Mouse (Mus musculus) kidney, adult 8-10 months (tissue): ENCODE results near the gene Taar7b.

Source experiments
- DNase-seq, 2 experiments: peaks; one replicate each; pipeline ENCODE4 v3.0.0; 2022

The Taar7b gene

GRCm38 (mm10) chr10:23999639-24000038, at the start of gene Taar7b:
Taar7b (plus strand) TSS chr10:23999939.
- DNase-seq = no peak

- no peak for DNase-seq
Measured at GRCm38 (mm10) chr10:23951714-23952113, 48.0 kb upstream of the Taar7b start.

- DNase-seq = peak; percentile 56 to 62
Measured at GRCm38 (mm10) chr10:23959071-23959470, 40.7 kb upstream of the Taar7b start.

- no peak for DNase-seq
Measured at GRCm38 (mm10) chr10:23960444-23960915, 39.3 kb upstream of the Taar7b start, which contains the start of gene Taar4. Taar4 (plus strand) TSS chr10:23960494.

GRCm38 (mm10) chr10:23963444-23963843, 36.3 kb upstream of the Taar7b start:
- no peak for DNase-seq

- DNase-seq = no peak
Measured at GRCm38 (mm10) chr10:23964921-23965610, 34.7 kb upstream of the Taar7b start.

GRCm38 (mm10) chr10:23970656-23971165, 29.0 kb upstream of the Taar7b start, which contains the start of gene Taar5:
Taar5 (plus strand) TSS chr10:23970706.
- DNase-seq = no peak

- no peak for DNase-seq
Measured at GRCm38 (mm10) chr10:23971256-23971655, 28.5 kb upstream of the Taar7b start.

- no peak for DNase-seq
Measured at GRCm38 (mm10) chr10:23977958-23978357, 21.8 kb upstream of the Taar7b start.

GRCm38 (mm10) chr10:23978901-23979705, 20.6 kb upstream of the Taar7b start:
- DNase-seq = peak; percentile 75 to 78

GRCm38 (mm10) chr10:23985546-23985945, 14.2 kb upstream of the Taar7b start, which contains the start of gene Taar6:
Taar6 (minus strand) TSS chr10:23985646.
- DNase-seq = no peak

GRCm38 (mm10) chr10:23986419-23986818, 13.3 kb upstream of the Taar7b start:
- DNase-seq = no peak

GRCm38 (mm10) chr10:23993381-23993780, 6.4 kb upstream of the Taar7b start, which contains the start of gene Taar7a:
Taar7a (minus strand) TSS chr10:23993481.
- no peak for DNase-seq

GRCm38 (mm10) chr10:24006442-24006841, 6.7 kb downstream of the Taar7b start:
- no peak for DNase-seq

GRCm38 (mm10) chr10:24007034-24007433, 7.3 kb downstream of the Taar7b start:
- DNase-seq = no peak

GRCm38 (mm10) chr10:24008143-24008542, 8.4 kb downstream of the Taar7b start:
- DNase-seq = no peak

- DNase-seq = no peak
Measured at GRCm38 (mm10) chr10:24026922-24027321, 27.2 kb downstream of the Taar7b start, which contains the start of gene Taar7d. Taar7d (plus strand) TSS chr10:24027222.

GRCm38 (mm10) chr10:24031347-24031746, 31.6 kb downstream of the Taar7b start:
- DNase-seq = no peak

- DNase-seq = no peak
Measured at GRCm38 (mm10) chr10:24037314-24037713, 37.6 kb downstream of the Taar7b start, which contains the start of gene Taar7e. Taar7e (plus strand) TSS chr10:24037614.

- DNase-seq = no peak
Measured at GRCm38 (mm10) chr10:24040120-24040869, 40.6 kb downstream of the Taar7b start.

- DNase-seq = no peak
Measured at GRCm38 (mm10) chr10:24049210-24049609, 49.5 kb downstream of the Taar7b start, which contains the start of gene Taar7f. Taar7f (plus strand) TSS chr10:24049510.
